Mouse (Mus musculus) gastrocnemius, postnatal 10 days (tissue): ENCODE measurements at regions not wholly inside any gene's neighbourhood (a gene's known extent, or its start where the extent isn't known, plus 50 kb on each side); places are given as distances from the start of the nearest gene placed in this dataset.

ENCODE experiments used
- DNase-seq: peaks from one replicate; pipeline ENCODE4 v3.0.0; 2021; ENCODE audit warnings: mixed read lengths

DNA sequence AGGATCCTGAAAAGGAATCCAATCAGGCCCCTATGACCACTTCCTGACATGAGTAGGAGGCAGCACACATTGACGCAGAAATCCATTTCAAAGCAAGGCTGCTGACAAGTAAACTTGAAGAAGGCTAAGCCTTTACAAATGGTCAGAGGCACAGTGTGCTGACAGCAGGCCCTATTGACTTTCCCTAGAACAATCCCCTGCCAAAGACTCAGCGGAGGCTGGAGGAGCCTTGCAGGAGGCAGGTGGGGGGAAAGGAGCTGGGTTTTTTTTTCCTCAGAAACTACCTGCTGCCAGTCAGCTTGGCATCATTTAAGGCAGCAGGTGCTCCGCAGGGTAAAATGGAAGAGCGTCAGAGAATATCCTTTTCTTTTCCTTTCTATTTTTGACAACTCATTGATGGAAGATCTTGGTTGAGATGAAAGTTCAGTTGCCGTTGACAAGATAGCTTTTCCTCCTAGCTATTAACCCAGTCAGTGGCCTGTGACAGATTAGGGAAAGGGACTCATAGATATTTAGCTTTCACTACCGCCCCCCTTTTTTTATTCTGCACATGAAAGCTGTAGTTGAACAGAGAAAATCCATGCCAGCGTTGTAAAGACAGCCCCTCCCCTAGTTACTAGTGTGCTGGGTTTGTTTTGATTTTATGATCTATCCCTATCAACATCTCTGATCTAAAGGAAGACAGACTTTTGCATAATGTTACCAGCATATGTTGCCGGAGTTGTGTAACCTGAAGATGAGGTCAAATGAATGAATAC is 210.6 kb downstream of the Csnka2ip start:
- DNase-seq, result no peak

DNA sequence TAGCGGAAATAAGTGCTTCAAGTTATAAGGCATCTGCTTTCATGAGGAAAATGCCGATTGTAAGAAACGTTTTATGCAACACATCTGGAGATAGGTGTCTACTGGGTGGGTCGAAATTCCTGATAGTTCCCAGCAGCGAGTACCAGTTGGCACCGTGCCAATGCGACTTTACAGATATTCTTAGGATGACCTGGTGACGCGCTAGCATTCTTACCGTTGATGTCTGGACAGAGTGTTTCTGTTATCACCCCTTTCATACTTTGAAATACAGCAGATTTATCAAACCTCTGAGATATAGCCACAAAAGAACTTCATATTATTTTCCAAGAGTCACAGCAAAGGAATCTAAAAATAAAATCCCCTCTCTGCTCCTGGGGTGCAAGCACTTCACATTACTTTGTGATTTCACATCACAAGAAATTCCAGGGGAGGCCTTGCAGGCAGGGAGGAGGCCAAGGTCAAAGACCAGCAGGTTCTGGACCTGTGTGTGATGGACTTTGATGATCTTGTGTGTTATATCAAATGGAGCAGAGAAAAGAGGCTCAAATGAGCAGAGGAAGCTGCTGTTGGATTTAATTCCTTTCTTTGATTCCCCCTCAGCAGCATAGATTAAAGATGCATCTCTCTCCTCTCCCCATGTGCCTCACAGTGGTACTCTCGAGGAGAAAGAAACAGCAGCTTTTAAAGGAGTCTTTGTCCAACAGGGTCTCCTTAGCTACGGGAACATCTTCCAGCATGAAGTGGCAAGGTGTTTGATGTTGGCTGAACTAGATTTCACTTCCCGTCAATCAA is 233.4 kb downstream of the Csnka2ip start:
- DNase-seq, result peak; percentile 14

DNA sequence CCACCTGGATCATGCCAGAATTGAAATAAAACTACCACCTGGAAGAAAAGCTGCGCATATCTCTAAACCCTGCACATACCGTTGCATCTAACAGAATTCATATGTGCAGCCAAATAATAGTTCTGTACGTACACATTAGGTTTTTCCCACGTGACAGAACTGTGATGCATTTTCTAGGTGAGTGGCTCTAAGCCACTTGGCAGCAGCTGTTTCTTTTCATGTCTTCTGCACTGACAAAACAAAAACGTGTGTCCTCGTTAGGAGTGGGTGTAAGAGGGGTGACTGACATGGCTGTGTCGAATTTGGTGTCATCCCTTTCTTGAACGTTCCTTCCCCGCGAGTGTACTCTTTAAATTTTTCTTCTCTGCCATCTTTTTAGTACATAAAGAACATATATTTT is 254.3 kb downstream of the Csnka2ip start:
- no peak for DNase-seq

DNA sequence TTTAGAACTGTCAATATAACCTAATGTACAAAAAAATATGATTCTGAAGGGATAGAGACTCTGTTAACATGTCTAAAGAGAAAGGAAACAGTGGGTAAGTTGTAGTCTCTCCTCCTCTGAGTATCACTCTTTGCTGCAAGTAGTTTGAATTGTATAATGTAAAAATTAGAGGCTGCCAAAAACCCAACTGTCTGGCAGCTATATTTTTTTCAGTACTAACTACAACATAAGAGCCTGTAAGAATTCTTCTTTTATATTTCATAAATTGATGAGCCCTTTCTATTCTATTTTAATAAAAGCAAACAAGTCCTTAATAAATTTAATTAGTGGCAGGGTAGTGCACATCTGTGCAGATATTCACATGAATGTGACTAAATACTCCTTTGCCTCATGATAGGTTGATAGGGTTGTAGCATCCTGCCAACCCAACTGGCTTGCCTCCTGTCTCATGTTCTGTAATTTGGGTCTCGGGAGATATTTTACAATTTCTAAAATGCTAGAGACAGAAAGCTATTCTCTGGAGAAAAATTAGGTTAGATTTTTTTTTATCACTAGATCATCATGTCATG is 269.2 kb downstream of the Csnka2ip start:
- DNase-seq, result no peak

DNA sequence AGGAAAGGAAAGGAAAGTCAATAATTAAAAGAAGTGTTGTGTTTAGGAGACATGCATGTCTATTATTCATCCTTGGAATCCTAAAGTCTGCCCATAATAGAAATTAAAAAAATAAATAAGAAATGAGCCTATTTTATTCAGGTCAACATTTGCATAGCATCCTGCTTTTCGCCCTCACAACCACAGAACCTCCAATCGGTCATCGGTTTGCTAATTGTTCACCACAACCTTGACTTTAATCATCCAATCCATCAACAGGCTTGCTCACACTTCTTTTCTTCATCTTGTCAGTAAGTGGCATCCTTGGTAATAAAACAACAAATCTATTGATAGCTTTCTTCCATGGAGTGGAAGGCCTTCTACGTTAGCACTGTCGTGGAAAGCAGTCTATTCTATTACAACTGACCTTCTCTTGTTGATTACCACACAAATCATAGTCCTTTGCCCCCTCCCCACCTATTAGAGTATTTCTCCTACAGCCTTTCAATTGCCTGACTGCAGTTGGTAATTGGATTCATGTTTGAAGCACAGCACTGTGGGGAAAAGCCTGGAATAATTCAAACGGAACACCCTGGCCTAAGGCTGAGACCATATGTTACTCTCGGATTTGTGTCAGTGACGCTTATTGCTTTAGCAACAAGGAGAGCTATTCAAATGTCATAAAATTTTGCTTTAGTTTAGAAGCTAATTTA is 269.9 kb downstream of the Csnka2ip start:
- no peak for DNase-seq

DNA sequence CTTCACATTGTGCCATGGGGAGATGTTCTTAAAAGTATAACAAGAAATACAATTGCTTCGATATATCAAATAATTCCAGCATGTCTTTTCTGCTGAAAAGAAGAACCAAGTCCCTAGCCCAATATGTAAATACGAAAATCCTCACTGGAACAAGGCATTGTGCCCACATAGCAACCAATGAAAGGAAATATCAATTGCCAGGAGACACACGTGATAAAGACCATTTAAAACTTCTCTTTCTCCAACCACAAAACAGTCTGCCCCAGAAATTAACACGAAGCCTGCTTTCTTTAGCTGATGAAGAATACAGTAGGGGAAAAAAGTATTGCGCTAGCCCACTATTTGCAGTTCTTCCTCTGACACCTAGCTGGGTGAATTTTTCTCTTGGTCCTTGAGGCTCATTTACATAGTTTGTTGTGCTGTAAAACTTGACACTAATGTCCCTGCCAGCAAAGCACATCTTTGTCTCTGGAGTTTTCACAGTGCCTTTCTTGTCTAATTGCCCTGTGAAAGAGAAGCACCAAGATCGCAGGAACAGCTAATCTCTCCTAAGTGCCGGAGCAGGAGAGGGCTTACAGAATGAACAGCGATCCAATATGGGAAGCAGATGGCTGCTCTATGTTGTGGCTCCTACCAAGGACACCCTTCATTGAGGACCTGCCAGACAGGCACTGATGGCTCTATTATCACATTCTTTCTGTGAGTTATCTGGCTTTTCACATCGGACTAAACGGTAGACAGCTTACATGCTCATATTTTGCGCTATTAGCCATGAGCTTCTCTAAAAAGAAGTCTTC is 272.7 kb downstream of the Csnka2ip start:
- no peak for DNase-seq

DNA sequence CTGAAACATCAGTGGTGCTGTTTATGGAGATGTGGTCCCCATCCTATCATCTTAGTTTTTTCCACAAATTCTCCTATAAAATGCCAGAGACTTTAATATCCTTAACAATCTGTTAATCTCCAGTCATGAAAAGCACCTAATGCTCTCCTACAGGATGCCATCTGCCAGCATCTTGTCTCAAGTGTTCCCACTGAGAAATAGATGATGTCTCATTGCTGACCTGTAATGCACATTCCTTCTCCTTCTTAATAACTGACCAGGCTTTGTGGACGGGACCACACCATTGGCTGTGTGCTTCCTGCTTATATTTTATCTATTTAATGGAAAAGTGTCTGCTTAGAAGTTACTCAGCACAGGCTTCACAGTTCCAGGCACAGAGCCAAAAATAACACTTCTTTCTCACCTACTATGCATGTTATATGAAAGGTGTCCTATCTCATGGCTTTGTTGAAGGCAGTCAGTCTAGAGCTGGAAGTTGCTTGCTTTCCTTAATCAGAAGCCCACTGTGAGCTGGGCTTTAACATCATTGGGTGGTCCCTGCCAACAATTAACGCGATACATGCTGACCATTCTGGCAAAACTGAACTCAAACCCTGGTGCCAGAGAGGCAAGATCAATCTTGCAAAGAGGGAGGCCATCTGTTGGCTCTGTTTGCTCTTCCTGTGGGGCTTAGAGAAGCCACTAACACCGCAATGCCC is 283.3 kb downstream of the Csnka2ip start:
- no peak for DNase-seq

DNA sequence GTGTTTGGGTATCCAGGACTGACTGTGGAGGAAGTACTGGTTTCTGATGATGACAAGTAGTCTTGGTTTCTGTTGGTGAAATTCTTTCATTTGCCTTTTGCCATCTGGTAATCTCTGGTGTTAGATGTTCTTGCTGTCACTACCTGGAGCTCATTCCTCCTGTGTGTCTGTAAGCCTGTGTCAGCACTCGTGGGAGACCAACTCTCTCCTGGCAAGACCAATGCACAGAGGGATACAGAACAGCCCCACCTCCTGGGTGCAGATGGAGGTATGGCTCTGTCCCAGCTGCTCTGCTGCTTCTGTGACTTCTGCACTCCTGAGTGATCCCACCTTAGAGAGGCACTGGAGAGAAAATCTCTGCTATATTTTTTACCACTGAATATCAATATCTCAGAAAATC is 285.4 kb downstream of the Csnka2ip start:
- DNase-seq, result no peak

DNA sequence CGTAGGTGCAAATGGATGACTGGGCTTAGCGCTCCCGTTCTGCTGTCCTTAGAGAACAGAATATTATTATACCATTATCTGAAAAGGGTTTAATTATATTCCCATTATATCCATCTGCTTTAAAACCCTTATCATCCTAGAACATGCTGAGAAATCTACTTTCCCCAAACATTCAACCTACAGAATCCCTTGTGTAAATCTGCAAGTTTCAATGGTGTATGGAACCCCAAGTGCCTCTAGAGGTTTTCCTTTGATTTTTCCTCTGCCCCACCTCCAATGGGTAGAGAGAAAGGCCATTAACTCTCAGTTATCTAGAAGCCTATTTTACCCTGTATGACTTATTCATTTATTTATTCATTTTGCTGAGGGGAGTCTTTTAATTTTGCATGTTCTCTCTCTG is 308.7 kb downstream of the Csnka2ip start:
- DNase-seq, result no peak

DNA sequence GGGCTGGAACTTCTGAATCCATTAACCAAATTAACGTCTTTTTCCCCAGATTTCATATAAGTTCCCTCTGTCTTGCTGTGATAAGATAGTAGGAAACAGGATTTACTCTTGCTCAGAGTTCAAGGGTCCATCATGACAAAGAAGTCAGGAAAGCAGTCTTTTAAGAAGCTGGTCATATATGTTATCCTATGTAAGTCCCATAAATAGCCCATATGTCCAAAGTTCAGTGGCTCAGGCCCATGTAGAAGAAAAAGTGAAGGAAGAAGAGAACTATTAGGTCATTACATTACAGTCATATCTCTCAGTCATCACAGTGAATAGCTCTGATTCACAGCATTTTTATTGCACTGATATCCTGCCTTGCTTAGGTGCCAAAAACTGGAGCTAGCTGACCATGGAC is 316.9 kb downstream of the Csnka2ip start:
- no peak for DNase-seq

DNA sequence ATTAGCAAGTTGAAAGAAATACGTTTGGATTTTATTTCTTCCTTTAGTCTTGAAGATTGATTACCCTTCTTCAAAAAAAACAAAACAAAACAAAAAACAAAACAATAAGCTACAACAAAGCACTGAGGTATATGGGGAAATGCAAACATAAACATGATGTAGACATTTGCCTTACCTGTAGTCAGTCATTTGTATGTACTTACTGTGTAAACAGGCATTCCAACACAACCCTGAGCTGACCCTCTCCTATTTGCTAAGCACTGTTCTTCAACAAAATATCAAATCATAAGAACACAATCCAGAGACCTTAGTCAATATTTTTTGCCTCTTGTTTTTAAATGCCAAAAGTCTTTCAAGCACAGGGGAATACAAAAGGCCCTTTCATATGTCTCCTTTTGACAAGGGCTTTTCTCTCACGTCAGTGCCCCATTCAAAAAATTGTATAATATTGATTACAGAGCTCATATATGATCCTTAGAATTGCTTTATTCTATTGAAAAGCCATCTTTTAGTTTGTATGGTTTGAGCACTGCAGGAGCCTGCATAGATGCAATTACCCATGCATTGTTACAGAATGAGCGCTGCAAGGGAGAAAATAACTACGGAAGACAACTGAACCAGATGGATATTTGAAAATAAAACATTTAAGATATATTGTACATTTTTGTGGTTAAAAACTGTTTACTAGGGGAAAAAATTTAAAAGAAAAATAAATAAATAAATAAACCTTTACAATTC is 326.2 kb downstream of the Csnka2ip start:
- no peak for DNase-seq

DNA sequence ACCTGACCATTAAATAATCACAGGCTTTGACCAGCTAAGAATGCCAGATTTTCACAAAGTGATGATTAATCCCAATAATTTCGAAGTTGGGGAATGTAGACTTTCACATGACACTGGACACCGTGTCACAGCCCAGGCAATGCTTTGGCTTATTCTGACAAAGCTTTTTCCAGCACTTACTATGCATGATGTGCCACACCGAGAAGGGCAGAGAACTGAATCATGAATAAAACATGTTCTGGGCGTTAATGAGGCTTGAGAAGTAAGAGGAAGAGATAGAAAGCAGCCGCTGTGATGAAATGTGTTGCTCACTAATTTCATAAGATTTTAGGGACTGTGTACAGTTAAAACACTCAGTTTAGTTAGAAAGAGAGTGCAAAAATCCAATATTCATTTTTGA is 326.8 kb downstream of the Csnka2ip start:
- no peak for DNase-seq

DNA sequence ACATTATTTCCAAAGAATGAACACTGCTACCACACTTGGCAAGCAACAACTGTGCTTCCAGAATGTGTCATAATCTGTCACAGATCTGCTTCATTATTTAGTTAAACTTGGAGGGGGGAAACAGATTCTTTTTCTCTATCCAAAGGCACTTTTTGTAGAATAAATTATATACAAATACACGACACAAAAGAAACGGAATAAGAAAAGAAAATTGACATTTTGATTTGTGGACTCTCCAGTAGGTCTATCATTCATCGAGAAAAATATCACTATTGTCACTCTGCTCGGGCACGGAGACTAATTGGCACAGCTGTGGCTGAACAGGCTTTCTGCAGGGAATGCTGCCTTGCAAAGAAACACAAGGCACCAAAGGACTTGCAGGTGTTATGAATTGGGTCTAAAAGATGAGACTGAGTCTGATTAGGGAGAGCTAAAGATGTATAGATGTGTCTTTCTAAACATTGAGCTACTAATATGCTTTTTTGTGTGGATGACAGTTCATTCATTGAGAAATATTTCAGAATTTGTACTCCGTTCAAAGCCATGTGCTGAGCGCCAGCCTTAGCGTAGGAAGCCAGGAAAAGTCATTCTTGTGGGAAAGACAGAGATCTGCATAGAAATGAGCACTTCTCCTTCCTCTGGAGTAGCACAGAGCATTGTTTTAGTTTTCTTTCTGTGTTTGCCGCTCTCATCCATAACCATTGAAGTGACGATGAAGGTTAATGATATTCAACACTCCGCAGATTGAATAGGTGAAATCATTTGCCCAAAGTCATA is 337.1 kb downstream of the Csnka2ip start:
- no peak for DNase-seq

DNA sequence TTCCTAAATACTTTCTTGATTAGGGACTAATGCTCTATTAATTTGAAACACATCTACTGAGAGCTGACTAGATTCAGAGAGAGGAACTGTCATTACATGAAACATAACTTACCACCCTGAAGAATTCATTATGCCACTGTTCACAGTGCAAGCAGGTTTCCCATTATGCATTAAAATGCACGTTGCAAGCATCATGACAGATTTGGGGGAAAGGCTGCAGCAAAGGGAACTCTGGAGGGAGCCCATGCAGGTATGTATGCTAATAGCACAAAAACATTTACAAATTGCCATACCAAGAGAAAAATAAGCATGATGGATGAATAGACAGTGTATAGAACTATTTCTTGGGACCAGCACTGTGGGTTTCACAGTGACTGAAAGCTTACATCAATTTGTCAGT is 351.1 kb downstream of the Csnka2ip start:
- no peak for DNase-seq

DNA sequence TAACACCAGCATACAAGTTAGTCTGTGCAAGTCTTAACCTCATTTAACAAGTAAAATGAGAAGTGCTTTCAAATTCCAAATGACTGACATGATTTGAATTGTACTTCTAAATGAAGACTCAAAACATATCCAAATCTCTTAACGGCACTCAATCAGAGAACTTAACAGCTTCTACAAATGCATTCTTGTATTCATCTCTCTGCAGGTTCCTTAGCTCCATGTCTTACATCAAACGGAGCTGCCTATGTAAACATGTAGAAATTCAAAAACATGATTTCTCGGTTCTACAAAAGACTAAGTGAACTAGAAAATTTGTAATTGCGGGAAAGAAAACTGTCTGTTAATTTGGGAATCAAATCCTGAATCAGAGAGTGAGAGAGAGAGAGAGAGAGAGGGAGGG is 353.5 kb downstream of the Csnka2ip start:
- no peak for DNase-seq

DNA sequence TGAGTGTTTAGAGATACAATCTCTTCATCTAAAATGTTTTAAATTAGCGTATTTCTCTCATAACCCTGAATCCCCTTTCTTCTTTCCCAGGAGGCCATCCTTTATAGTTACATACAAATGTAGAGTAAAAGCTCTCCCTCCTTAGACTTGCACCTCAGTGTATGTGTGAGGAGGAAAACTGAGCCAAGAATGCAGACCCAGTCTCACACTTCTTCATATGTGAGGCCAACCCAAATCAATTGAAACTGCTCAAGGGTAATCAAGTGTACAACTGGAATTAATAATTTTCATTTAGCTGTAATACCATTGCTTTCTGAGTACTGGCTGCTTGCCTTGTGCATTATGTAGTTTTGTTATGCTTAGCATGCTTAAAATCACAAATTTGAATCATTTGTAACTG is 356.3 kb downstream of the Csnka2ip start:
- no peak for DNase-seq

DNA sequence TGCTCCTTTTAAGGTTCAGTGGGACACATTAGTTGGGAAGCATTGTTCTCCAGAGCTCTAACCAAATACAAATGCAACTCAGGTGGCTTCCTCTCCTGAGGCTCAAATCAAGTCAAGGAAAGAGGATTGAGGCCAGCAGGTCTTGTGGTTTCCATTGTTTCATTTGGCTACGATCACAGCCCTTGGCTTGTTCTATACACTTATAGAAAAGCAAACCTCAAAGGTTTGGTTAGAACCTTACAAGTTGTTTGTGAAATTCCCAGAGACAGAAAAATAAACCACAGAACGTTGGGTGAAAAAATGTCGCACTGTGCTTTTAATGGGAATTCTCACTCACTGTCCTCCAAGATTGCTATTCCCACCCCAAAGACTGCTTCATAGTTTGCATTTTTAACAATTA is 360.4 kb upstream of the Epha3 start:
- DNase-seq, result no peak

DNA sequence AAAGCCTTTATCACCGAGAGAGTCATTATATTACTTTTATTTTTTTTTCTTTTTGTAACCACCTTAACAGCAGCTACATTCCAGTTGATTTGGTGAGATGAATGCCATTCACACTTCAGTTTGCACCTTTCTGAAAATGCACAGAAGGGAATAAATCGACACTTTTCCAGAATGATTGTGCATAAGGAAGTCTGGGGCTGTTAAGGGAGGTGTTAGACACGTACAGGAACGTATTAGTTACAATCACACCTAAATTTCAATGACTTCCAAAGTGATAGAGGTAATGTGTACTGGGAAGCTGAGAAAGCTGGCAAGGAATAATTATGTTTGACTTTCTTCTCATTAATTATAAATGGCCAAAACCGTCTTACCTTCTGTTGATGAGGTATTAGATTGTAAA is 352.7 kb upstream of the Epha3 start:
- no peak for DNase-seq

DNA sequence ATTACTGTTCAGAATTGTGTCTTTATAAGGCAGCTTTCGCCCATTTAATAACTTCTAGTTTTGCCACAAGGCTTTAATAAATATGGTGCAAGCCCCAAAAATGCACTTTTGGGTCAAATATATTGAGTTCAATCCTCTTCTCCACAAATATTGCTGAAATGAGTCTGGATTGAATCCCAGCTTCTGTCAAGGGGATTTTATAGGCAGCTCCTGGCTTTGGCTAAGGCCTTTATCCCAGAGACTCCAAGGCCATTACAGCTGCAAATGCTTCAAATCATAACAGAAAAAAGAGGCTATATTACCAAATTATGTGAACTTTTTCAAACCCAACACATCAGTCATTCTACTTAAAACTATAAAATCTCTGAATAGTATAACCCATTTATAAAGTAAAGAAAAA is 347.9 kb upstream of the Epha3 start:
- no peak for DNase-seq
